Mouse (Mus musculus) spleen, adult 2 months (tissue): ENCODE measurements around the gene Rhbdf2.

Experiments used
- CTCF ChIP-seq: fragments of 200-500 bp; IDR thresholded peaks from 2 replicates; pipeline ENCODE4 v1.5.1; 2011; ENCODE audit warnings: mild to moderate bottlenecking, inconsistent platforms; ENCODE audit not compliant: insufficient read depth, insufficient read length, insufficient replicate concordance; ENCODE audit errors: extremely low read depth
- POLR2A ChIP-seq: fragments of 200-500 bp; IDR thresholded peaks from 2 replicates; pipeline ENCODE4 v1.6.1; 2011; ENCODE audit warnings: low read depth, low read length, inconsistent platforms

GRCm38 (mm10) chr11:116628712-116629111 is 1.9 kb upstream of the Rhbdf2 start:
- TF ChIP-seq CTCF (peak; percentile 90; the same call in 1 of the 2 replicates), POLR2A (no peak)
